Mouse (Mus musculus): ENCODE measurements around the gene Myo19. TPM values are rescaled to one million over a fixed set of nuclear protein-coding genes. Genes with fewer than 3 reads are reported as not detected.
A peak's percentile ranks its signal among the peaks of the same experiment; 100 is the strongest.

The Myo19 gene
- polyA plus RNA-seq, 1 experiment from 2014 or later = 6.5 TPM

DNA sequence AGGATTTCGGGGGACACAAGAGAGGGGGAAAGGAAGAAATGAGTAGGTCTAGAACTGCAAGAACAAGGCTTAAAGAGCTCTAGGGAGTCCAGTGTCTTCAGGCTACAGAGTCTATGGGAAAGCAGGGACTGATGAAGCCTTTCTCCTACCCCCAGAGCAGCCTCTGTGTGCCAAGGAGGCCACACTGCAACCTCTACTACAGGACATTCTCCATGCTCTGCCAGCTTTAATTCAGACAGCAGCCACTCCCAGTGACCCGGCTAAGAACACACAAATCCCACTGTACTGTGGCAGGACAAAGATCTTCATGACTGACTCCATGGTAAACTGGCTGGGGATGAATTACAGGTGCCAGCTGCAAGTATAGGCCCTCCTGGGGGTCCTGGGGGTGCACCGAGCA lies 27.1 kb downstream of the Myo19 start:
- H3K4me1 ChIP-seq (replicated peaks; ENCODE audit: control insufficient read depth, insufficient read depth, low read length) = no peaks in the 10 kb centered on the region
- H3K9ac ChIP-seq (replicated peaks; ENCODE audit: low read depth, low read length) = no peak overlapping the region
- H3K27me3 ChIP-seq (replicated peaks; ENCODE audit: control insufficient read depth, insufficient read depth, low read length) = no peaks in the 10 kb centered on the region
- H3K9me3 ChIP-seq (ENCODE audit: control insufficient read depth, low read length) = no peaks in the 10 kb centered on the region
- H3K4me3 ChIP-seq (replicated peaks; ENCODE audit: low read length) = no peak overlapping the region
- H3K36me3 ChIP-seq (ENCODE audit: control insufficient read depth, insufficient read depth) = peaks cover 29% of the 10 kb centered on the region
- H3K4me2 ChIP-seq (ENCODE audit: low read length) = no peak overlapping the region
- ATAC-seq = no peak
- 81% methylated on average over 3 of the region's 3 CpGs for WGBS
- no peak overlapping the region for H3K27ac ChIP-seq (ENCODE audit: low read length)

GRCm38 (mm10) chr11:84908480-84908879 lies 28.5 kb downstream of the Myo19 start:
- 93% methylated on average over 6 of the region's 6 CpGs for WGBS
- Histone ChIP-seq H3K36me3 (ENCODE audit: control insufficient read depth, insufficient read depth) (peaks cover 30% of the 10 kb centered on the region), H3K9me3 (ENCODE audit: control insufficient read depth, low read length) (no peaks in the 10 kb centered on the region), H3K9ac (replicated peaks; ENCODE audit: low read depth, low read length) (no peak overlapping the region), H3K27ac (ENCODE audit: low read length) (no peak overlapping the region), H3K27me3 (replicated peaks; ENCODE audit: control insufficient read depth, insufficient read depth, low read length) (no peaks in the 10 kb centered on the region), H3K4me2 (ENCODE audit: low read length) (no peak overlapping the region), H3K4me1 (replicated peaks; ENCODE audit: control insufficient read depth, insufficient read depth, low read length) (no peaks in the 10 kb centered on the region), H3K4me3 (replicated peaks; ENCODE audit: low read length) (no peak overlapping the region)
- ATAC-seq = no peak

GRCm38 (mm10) chr11:84910411-84910810 lies 30.5 kb downstream of the Myo19 start:
- H3K4me2 ChIP-seq (ENCODE audit: low read length) = no peak overlapping the region
- ATAC-seq = no peak
- peaks cover 11% of the 10 kb centered on the region for H3K4me1 ChIP-seq (replicated peaks; ENCODE audit: control insufficient read depth, insufficient read depth, low read length)
- H3K9ac ChIP-seq (replicated peaks; ENCODE audit: low read depth, low read length) = no peak overlapping the region
- no peak overlapping the region for H3K27ac ChIP-seq (ENCODE audit: low read length)
- no peaks in the 10 kb centered on the region for H3K9me3 ChIP-seq (ENCODE audit: control insufficient read depth, low read length)
- H3K4me3 ChIP-seq (replicated peaks; ENCODE audit: low read length) = no peak overlapping the region
- H3K36me3 ChIP-seq (ENCODE audit: control insufficient read depth, insufficient read depth) = peaks cover 26% of the 10 kb centered on the region
- 71% methylated on average over 4 of the region's 4 CpGs for WGBS
- no peaks in the 10 kb centered on the region for H3K27me3 ChIP-seq (replicated peaks; ENCODE audit: control insufficient read depth, insufficient read depth, low read length)

DNA sequence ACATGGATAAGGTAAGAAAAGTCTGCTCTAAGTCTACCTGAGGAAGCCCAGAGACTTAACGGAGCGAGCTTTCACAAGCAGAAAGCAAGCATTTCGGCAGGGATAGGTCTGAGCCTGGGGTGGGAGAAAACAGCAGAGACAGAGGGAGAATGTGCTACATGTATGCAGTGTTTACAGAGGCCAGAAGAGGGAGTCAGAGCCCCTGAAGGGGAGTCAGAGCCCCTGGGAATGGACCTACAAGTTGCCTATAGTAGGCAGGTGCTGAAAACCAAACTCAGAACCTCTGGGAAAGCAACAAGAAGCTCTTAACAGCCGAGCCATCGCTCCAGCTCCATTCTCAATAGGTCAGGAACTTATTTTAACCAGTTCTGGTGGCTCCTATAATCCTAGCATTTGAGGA lies 34.7 kb downstream of the Myo19 start:
- H3K4me2 ChIP-seq (ENCODE audit: low read length) = no peak overlapping the region
- no peak for ATAC-seq

GRCm38 (mm10) chr11:84916053-84916702 lies 36.2 kb downstream of the Myo19 start, which contains the start of gene Znhit3:
Gene Znhit3 (minus strand): TSS chr11:84916366.
- Histone ChIP-seq H3K4me3 (replicated peaks; ENCODE audit: low read length) (peak within 1 kb of the TSS; percentile 63), H3K27me3 (replicated peaks; ENCODE audit: control insufficient read depth, insufficient read depth, low read length) (no peaks in the 10 kb centered on the region), H3K4me1 (replicated peaks; ENCODE audit: control insufficient read depth, insufficient read depth, low read length) (peaks cover 18% of the 10 kb centered on the region), H3K36me3 (ENCODE audit: control insufficient read depth, insufficient read depth) (peaks cover 12% of the 10 kb centered on the region), H3K27ac (ENCODE audit: low read length) (no peak within 1 kb of the TSS), H3K9me3 (ENCODE audit: control insufficient read depth, low read length) (no peaks in the 10 kb centered on the region), H3K9ac (replicated peaks; ENCODE audit: low read depth, low read length) (peak within 1 kb of the TSS; percentile 60), H3K4me2 (ENCODE audit: low read length) (peak within 1 kb of the TSS; percentile 73)
- peak; percentile 96 for ATAC-seq
- WGBS = 3% methylated on average over 34 of the region's 34 CpGs

More for the DNA sequence above, 34.7 kb downstream of the Myo19 start:
- 80% methylated on average over 5 of the region's 5 CpGs for WGBS
- Histone ChIP-seq H3K9ac (replicated peaks; ENCODE audit: low read depth, low read length) (no peak overlapping the region), H3K27ac (ENCODE audit: low read length) (no peak overlapping the region), H3K36me3 (ENCODE audit: control insufficient read depth, insufficient read depth) (peaks cover 18% of the 10 kb centered on the region), H3K27me3 (replicated peaks; ENCODE audit: control insufficient read depth, insufficient read depth, low read length) (no peaks in the 10 kb centered on the region), H3K4me3 (replicated peaks; ENCODE audit: low read length) (no peak overlapping the region), H3K9me3 (ENCODE audit: control insufficient read depth, low read length) (no peaks in the 10 kb centered on the region), H3K4me1 (replicated peaks; ENCODE audit: control insufficient read depth, insufficient read depth, low read length) (peaks cover 18% of the 10 kb centered on the region)

- peaks cover 18% of the 10 kb centered on the region for H3K4me1 ChIP-seq (replicated peaks; ENCODE audit: control insufficient read depth, insufficient read depth, low read length)
- H3K27me3 ChIP-seq (replicated peaks; ENCODE audit: control insufficient read depth, insufficient read depth, low read length) = no peaks in the 10 kb centered on the region
- no peak overlapping the region for H3K27ac ChIP-seq (ENCODE audit: low read length)
- peak overlapping the region; percentile 43 for H3K9ac ChIP-seq (replicated peaks; ENCODE audit: low read depth, low read length)
- H3K4me3 ChIP-seq (replicated peaks; ENCODE audit: low read length) = peak overlapping the region; percentile 63
- H3K9me3 ChIP-seq (ENCODE audit: control insufficient read depth, low read length) = no peaks in the 10 kb centered on the region
- peaks cover 8% of the 10 kb centered on the region for H3K36me3 ChIP-seq (ENCODE audit: control insufficient read depth, insufficient read depth)
- WGBS = 54% methylated on average over 7 of the region's 7 CpGs
- ATAC-seq = no peak
- H3K4me2 ChIP-seq (ENCODE audit: low read length) = peak overlapping the region; percentile 48
These were observed 36.9 kb downstream of the Myo19 start for GRCm38 (mm10) chr11:84916703-84917300.

- 5% methylated on average over 16 of the region's 16 CpGs for WGBS
- H3K27me3 ChIP-seq (replicated peaks; ENCODE audit: control insufficient read depth, insufficient read depth, low read length) = no peaks in the 10 kb centered on the region
- H3K27ac ChIP-seq (ENCODE audit: low read length) = no peak overlapping the region
- H3K4me1 ChIP-seq (replicated peaks; ENCODE audit: control insufficient read depth, insufficient read depth, low read length) = peaks cover 18% of the 10 kb centered on the region
- no peak overlapping the region for H3K9ac ChIP-seq (replicated peaks; ENCODE audit: low read depth, low read length)
- H3K9me3 ChIP-seq (ENCODE audit: control insufficient read depth, low read length) = no peaks in the 10 kb centered on the region
- H3K36me3 ChIP-seq (ENCODE audit: control insufficient read depth, insufficient read depth) = no peaks in the 10 kb centered on the region
- H3K4me2 ChIP-seq (ENCODE audit: low read length) = peak overlapping the region; percentile 25; the same call in 1 of the 2 replicates
- ATAC-seq = peak; percentile 80
- no peak overlapping the region for H3K4me3 ChIP-seq (replicated peaks; ENCODE audit: low read length)
These were observed 38.5 kb downstream of the Myo19 start for GRCm38 (mm10) chr11:84918425-84918824.

- H3K4me3 ChIP-seq (replicated peaks; ENCODE audit: low read length) = no peak overlapping the region
- no peaks in the 10 kb centered on the region for H3K27me3 ChIP-seq (replicated peaks; ENCODE audit: control insufficient read depth, insufficient read depth, low read length)
- H3K9me3 ChIP-seq (ENCODE audit: control insufficient read depth, low read length) = no peaks in the 10 kb centered on the region
- H3K36me3 ChIP-seq (ENCODE audit: control insufficient read depth, insufficient read depth) = no peaks in the 10 kb centered on the region
- no peak for ATAC-seq
- H3K9ac ChIP-seq (replicated peaks; ENCODE audit: low read depth, low read length) = no peak overlapping the region
- peaks cover 18% of the 10 kb centered on the region for H3K4me1 ChIP-seq (replicated peaks; ENCODE audit: control insufficient read depth, insufficient read depth, low read length)
- no peak overlapping the region for H3K4me2 ChIP-seq (ENCODE audit: low read length)
- WGBS = 31% methylated on average over 3 of the region's 3 CpGs
- H3K27ac ChIP-seq (ENCODE audit: low read length) = no peak overlapping the region
These were observed 39.3 kb downstream of the Myo19 start for GRCm38 (mm10) chr11:84919276-84919675.

DNA sequence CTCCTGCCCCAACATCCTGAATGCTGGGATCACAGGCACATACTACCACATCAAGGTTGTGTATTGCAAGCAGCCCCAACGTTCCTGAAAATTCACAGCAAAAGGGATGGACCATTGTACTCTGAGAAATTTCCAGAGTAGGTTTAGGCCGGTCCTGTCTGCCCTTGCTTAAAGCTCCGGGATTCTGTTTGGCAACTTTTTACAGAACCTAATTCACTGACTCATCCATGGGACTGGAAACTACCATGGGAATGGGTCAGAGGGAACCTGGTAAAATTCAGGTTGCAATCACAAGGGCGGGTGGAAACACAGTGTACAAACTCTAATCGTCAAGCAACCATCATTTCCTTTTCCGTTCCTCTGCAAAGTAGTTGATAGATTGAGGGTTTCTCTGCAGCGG lies 40.0 kb downstream of the Myo19 start:
- Histone ChIP-seq H3K9me3 (ENCODE audit: control insufficient read depth, low read length) (no peaks in the 10 kb centered on the region), H3K27me3 (replicated peaks; ENCODE audit: control insufficient read depth, insufficient read depth, low read length) (no peaks in the 10 kb centered on the region)

More for the DNA sequence above, 40.0 kb downstream of the Myo19 start:
- no peak for ATAC-seq
- Histone ChIP-seq H3K4me2 (ENCODE audit: low read length) (no peak overlapping the region), H3K36me3 (ENCODE audit: control insufficient read depth, insufficient read depth) (no peaks in the 10 kb centered on the region), H3K4me3 (replicated peaks; ENCODE audit: low read length) (no peak overlapping the region), H3K27ac (ENCODE audit: low read length) (no peak overlapping the region), H3K9ac (replicated peaks; ENCODE audit: low read depth, low read length) (no peak overlapping the region), H3K4me1 (replicated peaks; ENCODE audit: control insufficient read depth, insufficient read depth, low read length) (peaks cover 12% of the 10 kb centered on the region)
- WGBS = 75% methylated on average over 7 of the region's 7 CpGs
